Mouse (Mus musculus) kidney, adult 2 months (tissue): Measurements from ENCODE around the gene Rhoq.

Experiments
- CTCF ChIP-seq: fragments of 200-500 bp; conservative IDR thresholded peaks from 2 replicates; pipeline ENCODE4 v1.5.1; 2011; ENCODE audit warnings: low read depth, mild to moderate bottlenecking, control low read depth, low read length, moderate library complexity, mixed read lengths; ENCODE audit not compliant: insufficient read depth, insufficient read length
- POLR2A ChIP-seq: fragments of 200-500 bp; IDR thresholded peaks from one replicate; pipeline ENCODE4 v1.6.1; 2011; ENCODE audit warnings: low read depth, low read length, control low read depth

DNA sequence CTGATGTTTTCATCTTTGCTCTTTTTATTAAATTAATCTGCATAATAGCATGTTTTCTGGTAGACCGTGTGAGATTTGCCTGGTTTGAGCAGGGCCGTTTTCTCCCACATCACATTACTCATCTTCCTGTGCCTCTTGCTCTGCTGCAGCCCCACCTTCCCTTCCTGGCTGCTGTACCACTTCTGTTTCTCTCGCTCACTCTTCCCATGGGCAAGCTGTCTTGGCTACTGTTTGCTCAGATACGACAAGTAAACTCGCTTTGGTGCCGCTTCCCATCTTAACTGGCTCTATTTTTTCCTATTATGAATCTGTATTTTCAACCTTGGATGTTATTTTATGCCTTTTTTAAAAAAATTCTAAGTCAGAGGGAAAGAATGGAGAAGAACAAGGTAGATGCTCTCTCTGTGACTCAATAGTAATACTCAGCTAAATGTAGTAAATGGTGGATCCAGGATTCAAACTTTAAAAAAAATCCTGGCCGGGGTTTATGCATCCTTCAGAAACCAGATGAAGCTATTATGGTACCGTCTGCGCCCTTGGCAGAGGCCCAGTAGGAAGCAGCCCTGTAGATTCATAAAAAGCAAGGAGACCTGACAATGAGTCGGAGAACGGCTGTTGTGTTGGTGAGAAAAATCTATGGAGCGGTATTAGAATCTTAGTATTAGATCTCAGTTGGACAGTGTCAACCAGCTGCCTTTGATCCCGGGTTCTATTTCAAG lies 48.6 kb downstream of the Rhoq start:
- TF ChIP-seq CTCF: no peak
- no peak for TF ChIP-seq POLR2A
